Mouse (Mus musculus) lung, postnatal 0 days (tissue): ENCODE measurements around the gene 9430015G10Rik.

ENCODE experiments used
- CTCF ChIP-seq: IDR thresholded peaks from 2 replicates; pipeline ENCODE4 v1.5.1; 2016; ENCODE audit warnings: antibody characterized with exemption, mild to moderate bottlenecking
- EP300 ChIP-seq: IDR thresholded peaks from 2 replicates; pipeline ENCODE4 v1.6.1; 2016; ENCODE audit warnings: antibody characterized with exemption, mild to moderate bottlenecking, control low read depth

GRCm38 (mm10) chr4:156130436-156130835, 20.7 kb downstream of the 9430015G10Rik start, which contains the start of gene Rnf223:
- TF ChIP-seq CTCF (no peak), EP300 (no peak)
